Mouse (Mus musculus) fibroblast of lung, adult 2 months (primary cell): Measurements from ENCODE around the gene Atp2b4.
"Not testable (repeated sequence)": the region's sequence is repeated elsewhere in the genome, so short reads cannot be mapped to it uniquely, and the experiment has no call there.

ENCODE experiments used
- DNase-seq: peaks from one replicate; pipeline ENCODE4 v3.0.0-alpha.2; 2011; ENCODE audit warnings: low read depth

Gene Atp2b4

GRCm38 (mm10) chr1:133745078-133745495 is 55.8 kb downstream of the Atp2b4 start:
- DNase-seq = no peak

GRCm38 (mm10) chr1:133744609-133745008 is 56.2 kb downstream of the Atp2b4 start:
- peak; percentile 99 for DNase-seq

GRCm38 (mm10) chr1:133742517-133742916 is 58.3 kb downstream of the Atp2b4 start:
- no peak for DNase-seq

- DNase-seq = no peak
These were observed 58.9 kb downstream of the Atp2b4 start for GRCm38 (mm10) chr1:133741881-133742434.

- DNase-seq = no peak
These were observed 59.7 kb downstream of the Atp2b4 start for GRCm38 (mm10) chr1:133741171-133741570.

GRCm38 (mm10) chr1:133736664-133737063 is 64.2 kb downstream of the Atp2b4 start:
- DNase-seq = no peak

- peak; percentile 30 for DNase-seq
These were observed 64.7 kb downstream of the Atp2b4 start for GRCm38 (mm10) chr1:133735995-133736652.

GRCm38 (mm10) chr1:133732814-133733213 is 68.0 kb downstream of the Atp2b4 start:
- DNase-seq = no peak

- DNase-seq = no peak
These were observed 72.5 kb downstream of the Atp2b4 start for GRCm38 (mm10) chr1:133728339-133728738.

GRCm38 (mm10) chr1:133720342-133720741 is 80.5 kb downstream of the Atp2b4 start:
- no peak for DNase-seq

- no peak for DNase-seq
These were observed 82.1 kb downstream of the Atp2b4 start for GRCm38 (mm10) chr1:133718786-133719185.

- DNase-seq = no peak
These were observed 82.5 kb downstream of the Atp2b4 start for GRCm38 (mm10) chr1:133718296-133718695.

- no peak for DNase-seq
These were observed 84.4 kb downstream of the Atp2b4 start for GRCm38 (mm10) chr1:133716464-133716863.

- DNase-seq = no peak
These were observed 85.7 kb downstream of the Atp2b4 start for GRCm38 (mm10) chr1:133715191-133715590.

- peak; percentile 29 for DNase-seq
These were observed 87.9 kb downstream of the Atp2b4 start for GRCm38 (mm10) chr1:133713009-133713370.

- peak; percentile 46 for DNase-seq
These were observed 88.4 kb downstream of the Atp2b4 start for GRCm38 (mm10) chr1:133712288-133713008.

- DNase-seq = no peak
These were observed 89.5 kb downstream of the Atp2b4 start for GRCm38 (mm10) chr1:133711376-133711775.

- DNase-seq = no peak
These were observed 89.9 kb downstream of the Atp2b4 start for GRCm38 (mm10) chr1:133710895-133711294.

GRCm38 (mm10) chr1:133709292-133709691 is 91.5 kb downstream of the Atp2b4 start:
- DNase-seq = no peak

GRCm38 (mm10) chr1:133701824-133702223 is 99.0 kb downstream of the Atp2b4 start:
- not testable (repeated sequence) for DNase-seq

GRCm38 (mm10) chr1:133697935-133698620 is 102.8 kb downstream of the Atp2b4 start:
- DNase-seq = no peak

GRCm38 (mm10) chr1:133695901-133696300 is 104.9 kb downstream of the Atp2b4 start:
- DNase-seq = peak; percentile 70

GRCm38 (mm10) chr1:133694876-133695275 is 106.0 kb downstream of the Atp2b4 start:
- DNase-seq = no peak
